Mouse (Mus musculus): ENCODE results near the gene Ppa1.

Ppa1 gene

DNA sequence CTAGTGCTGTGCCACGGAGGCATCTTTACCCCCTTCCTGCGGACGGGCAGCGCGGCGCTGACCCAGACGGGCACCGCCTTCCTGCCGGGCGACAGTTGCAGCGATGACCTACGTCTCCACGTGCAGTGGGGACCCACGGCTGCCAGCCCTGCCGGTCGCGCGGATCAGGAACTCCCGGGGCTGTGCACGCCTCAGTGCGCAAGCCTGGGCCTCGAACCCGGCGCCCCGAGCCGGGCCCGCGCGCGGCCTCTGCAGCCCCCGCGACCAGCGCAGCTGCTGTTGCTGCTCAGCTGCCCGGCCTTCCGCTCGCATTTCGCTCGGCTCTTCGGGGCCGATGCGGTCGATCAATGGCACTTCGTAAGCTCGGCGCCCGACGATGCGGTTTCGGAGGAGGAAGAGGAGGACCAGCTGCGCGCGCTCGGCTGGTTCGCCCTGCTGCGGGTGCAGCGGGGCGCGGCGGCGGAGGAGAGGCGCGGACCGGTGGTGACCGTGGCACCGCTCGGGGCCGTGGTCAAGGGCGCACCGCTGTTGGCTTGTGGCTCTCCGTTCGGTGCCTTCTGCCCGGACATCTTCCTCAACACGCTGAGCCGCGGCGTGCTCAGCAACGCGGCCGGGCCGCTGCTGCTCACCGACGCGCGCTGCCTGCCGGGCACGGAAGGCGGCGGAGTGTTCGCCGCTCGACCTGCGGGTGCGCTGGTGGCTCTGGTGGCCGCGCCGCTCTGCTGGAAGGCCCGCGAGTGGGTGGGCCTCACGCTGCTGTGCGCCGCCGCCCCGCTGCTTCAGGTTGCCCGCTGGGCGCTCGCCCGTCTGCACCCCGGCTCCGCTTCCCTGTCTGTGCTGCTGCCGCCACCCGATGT lies 47.6 kb downstream of the Ppa1 start:
- DNase-seq (ENCODE audit: low read depth), result peak; percentile 64

DNA sequence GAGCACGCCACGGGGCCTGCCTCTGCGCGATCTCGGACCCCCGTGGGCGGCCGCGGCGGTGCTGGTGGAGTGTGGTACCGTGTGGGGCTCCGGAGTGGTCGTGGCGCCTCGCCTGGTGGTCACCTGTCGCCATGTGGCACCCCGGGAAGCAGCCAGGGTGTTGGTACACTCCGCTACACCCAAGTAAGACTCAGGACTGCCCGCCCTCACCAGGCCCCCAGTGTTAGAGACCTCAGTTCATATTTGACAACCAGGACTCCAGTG lies 48.1 kb downstream of the Ppa1 start:
- no peak for DNase-seq (ENCODE audit: low read depth)

DNA sequence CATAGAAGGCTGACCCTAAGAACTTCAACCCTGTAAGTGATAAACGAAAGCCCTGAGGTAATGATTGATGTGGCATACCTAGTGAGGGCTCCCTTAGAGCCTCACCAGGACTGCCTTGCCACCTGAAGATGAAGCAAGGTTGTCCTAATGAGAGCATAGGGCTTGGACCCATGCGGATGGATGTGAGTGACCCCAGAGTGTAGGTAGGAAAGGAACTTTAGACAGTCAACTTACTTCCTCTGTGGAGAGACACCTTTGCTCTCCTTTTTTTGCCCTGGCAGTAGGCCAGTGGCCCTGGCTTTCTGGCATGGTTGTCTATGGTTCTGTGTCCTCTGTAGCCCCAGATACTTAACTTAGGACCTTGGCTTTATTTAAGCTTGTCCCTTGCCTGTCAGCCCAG lies 48.7 kb downstream of the Ppa1 start:
- DNase-seq (ENCODE audit: low read depth), result no peak

DNA sequence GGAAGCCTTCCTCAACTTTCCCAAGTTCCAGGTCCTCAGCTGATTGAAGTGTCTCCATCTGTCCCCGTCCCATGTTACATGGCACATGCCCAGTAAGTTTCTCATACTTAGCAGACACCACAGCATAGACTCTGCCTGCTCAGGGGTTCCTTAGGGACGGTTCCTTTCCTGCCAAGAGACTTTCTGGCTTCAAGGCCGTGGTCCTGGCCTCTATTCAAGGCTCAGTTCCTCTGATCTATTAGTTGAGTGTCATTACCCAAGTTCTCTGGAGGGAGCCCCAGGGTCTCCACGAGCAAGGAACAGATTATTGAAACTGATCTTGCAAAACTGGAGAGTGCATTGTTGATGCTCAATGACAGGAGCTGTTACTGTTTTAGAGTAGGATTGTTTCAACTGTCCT lies 56.3 kb downstream of the Ppa1 start:
- no peak for DNase-seq (ENCODE audit: low read depth)

DNA sequence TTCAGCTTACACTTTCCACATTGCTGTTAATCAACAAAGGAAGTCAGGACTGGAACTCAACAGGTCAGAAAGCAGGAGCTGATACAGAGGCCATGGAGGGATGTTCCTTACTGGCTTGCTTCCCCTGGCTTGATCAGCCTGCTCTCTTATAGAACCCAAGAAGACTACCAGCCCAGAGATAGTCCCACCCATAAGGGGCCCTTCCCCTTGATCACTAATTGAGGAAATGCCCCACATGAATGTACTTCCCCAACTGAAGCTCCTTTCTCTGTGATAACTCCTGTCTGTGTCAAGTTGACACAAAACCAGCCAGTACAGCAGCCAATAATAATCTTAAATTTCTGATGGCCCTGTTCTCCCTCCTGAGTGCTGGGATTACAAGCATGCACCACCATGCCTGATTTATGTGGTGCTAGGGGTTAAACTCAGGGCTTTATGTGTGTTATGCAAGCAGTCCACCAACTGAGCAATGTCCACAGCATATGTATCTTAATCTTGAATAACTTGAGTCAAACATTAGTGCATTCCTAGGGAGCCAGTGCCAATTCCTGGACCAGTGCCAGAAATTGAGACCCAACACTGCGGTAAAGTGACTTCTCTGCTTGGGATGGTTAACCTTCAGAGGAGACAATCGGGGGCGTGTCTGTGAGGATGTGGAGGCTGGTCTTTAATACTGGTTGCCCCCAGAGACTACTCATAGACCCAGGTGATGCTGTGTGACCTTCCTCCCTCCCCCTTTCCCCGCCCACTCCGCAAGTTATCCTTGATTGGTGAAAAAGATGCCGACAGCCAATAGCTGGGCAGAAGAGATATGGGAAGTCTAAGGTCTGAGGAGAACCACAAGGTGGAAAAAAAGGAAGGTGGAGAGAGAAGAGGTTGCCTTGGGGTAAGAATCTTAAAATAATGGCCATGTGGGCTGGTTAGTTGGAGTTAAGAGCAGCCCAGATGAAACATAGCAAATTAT lies 58.3 kb downstream of the Ppa1 start:
- DNase-seq (ENCODE audit: low read depth), result no peak

DNA sequence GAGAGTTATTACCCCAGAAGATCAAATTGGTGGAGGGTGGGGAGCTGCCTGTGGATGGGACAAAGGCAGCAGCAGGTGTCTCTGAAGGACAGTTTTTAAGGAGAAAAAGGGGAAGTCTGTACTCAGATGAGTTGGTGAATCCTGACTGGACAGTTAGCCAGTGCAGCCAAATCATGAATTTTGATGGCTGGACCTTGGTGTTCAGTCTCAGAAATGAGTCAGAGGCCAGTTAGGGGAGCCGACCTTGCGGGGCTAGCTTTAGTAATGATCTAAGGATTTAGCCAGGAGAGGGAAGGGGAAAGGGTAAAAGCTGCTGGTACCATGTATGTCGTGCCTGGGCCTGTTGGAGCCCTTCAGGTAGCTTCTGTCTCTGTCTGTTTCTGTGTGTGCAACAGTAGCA lies 65.2 kb downstream of the Ppa1 start:
- DNase-seq (ENCODE audit: low read depth), result no peak

DNA sequence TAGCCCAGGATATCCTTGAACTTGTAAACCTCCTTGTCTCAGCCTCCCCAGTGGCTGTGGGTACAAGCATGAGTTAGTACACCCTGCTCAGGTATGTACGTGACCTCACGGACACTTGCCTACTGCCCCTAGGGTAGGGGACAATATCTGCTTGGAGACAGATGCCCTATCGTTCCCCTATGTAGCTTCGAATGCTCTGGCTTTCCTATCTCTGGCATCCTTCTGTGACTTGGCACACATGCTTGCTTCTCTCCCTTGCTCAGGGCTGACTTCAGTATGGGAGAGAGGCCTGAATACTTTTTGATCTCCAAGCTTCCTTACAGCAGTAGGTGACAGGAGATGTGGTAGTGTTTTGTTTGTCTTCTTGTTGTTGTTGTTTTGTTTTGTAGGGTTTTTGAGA lies 65.8 kb downstream of the Ppa1 start:
- no peak for DNase-seq (ENCODE audit: low read depth)

DNA sequence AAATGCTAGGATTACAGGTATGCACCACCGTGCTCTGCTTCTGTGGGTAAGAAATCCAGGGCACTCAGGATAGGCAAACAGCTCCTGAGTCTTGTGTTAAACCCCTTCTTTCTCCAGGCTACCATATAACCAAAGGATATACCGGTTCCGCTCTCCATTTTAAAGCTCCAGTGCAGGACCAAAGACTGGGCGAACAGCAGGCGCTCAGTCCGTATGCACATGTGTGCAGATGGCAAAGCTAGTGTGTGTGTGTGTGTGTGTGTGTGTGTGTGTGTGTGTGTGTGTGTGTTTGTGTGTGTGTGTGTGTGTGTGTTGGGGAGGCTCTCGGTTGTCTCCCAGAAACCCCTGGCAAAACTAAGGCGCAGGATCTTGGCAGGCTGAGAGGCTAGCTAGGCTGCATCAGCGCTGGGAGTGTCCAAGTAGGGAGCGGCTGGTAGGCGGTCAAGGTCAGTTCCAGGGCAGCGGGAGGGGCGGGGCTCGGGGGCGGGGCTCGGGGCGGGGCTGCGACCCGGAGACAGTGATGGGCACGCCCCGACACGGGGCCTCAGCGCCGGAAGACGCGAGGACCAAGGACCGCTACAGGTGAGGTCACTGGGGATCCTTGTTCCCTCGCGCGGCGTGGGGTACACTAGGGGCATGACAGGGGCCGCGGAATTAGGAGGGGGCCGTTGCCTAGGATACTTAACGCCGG lies 66.6 kb downstream of the Ppa1 start, which contains the start of gene Aifm2:
TSS of gene Aifm2 (plus strand) at position 493 of the 691 bp plus-strand sequence.
- no peak for DNase-seq (ENCODE audit: low read depth)

DNA sequence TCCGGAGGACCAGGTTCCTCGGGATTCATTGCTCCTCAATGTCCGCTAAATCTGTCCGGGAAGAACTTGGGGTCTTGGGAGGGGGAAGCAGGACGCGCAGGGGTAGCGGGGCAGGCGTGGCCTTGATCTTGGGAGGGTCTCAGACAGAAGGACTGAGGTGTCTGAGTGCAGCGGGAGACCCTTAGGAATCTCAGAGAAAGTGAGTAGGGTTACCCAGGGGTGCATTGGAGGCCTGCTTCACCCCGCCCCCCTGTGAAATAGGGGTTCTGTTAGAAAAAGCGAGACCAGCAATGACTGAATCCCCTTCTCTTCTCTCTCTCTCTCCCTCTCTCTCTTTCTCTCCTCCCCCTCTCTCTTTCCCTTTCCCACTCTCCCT lies 67.1 kb downstream of the Ppa1 start:
- no peak for DNase-seq (ENCODE audit: low read depth)

DNA sequence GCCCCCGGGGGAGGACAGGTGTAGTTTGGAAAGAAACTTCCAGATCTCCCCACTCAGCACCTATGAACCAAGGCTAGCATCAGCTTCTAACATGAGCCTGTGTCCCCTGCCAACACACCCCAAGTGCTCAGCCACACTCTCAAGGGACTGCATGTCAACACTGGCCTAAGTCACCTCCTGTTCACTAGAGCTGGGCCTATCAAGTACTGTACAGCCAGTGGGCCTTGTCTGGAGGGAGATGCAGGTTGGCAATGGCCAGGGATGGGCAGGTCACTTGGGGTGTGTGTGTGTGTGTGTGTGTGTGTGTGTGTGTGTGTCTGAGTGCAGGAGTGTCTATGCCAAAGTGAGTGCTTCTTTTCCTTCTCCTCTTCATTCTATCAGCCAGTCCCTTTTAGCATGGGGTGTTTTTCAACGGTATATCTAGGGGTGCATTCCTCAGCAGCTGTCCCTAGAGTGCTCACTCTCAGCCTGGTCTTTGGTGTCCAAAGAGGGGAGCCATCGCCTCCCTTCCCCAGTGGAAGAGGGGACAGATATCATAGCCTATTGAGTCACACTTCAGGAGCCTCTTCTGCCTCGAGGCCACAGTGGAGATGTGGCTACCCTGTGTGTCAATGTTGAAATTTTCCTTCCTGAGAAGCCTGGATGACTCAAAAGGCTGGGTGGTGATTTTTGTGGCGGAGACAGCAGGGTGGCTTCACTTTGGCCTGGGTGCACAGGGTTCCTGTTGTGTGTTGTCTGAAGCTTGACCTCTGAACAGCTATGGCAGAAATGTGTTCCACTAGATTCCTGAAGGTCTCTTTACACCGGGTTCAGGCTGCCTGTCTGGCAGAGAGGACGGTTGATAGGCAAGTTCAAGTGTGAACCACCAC lies 67.9 kb downstream of the Ppa1 start:
- DNase-seq (ENCODE audit: low read depth), result no peak

DNA sequence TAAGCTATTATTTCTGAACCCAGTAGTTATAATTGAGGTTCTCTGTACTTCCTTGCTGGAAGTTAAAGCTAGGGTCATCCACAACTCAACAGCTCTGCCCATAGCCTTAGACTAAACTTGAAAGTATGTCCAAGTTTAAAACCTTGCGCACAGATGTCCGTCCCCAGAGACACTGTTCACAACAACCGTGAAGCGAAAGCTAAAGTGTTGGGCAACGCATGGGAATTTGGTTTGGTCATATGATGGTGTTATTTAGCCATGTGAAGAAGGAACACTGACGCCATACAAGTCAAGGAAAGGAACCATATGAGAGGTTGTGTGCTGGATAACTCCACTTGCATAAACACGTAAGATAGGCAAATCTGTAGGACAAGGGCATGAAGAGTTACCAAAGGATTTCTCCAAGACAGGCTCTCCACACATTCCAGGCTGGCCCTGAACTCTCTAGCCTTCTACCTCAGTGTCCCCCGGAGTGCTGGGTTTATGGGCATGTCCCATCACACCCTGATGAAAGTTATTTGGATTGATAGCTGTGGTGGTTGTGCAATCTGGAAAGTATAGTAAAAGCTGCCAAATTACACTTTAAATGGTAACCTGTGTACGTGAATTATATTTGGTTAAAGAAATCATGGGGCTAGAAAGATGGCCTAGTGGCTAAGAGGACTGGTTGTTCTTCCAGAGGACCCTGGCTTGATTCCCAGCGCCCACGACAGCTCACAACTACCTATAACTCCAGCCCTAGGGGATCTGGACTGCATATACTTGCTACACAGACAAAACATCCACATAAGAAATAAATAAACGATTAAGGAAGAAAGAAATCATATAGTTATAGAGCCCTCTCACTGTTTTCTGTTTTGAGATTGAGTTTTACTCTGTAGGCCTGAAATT lies 69.3 kb downstream of the Ppa1 start:
- no peak for DNase-seq (ENCODE audit: low read depth)

DNA sequence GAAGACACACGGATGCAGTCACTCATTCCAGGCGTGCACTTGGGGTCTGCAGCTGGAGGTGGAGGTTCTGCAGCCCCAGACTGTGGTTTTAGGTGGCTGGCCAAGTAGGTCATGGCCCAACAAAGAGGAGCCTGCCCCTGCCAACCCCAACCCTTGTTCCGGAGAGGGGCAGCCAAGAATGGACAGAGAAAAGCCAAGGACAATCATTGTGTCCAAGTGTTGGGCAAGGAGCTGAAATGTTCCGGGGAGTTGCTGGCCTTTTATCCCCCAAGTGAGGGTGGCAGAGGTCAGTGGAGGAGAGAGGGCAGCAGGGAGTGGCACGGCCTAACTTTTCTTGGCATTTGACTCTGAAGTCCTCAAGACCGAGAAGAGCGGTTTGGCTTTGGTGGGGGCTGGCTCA lies 72.0 kb downstream of the Ppa1 start:
- no peak for DNase-seq (ENCODE audit: low read depth)

DNA sequence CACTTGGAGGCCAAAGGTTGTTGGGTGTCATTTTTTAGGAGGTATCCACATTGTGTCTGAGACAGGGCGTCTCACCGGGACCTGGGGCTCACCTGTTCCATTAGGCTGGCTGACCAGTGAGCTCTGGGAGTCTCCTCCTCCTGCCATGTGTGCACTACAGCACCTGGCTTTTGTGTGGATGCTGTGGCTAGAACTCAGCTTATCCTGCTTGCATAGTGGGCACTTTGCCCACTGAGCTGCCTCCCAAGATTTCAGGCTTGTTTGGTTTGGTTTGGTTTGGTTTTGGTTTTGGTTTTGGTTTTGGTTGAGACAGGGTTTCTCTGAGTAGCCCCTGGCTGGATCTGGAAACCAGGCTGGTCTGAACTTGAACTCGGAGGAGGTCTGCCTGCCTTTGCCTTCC lies 73.9 kb downstream of the Ppa1 start:
- DNase-seq (ENCODE audit: low read depth), result no peak

DNA sequence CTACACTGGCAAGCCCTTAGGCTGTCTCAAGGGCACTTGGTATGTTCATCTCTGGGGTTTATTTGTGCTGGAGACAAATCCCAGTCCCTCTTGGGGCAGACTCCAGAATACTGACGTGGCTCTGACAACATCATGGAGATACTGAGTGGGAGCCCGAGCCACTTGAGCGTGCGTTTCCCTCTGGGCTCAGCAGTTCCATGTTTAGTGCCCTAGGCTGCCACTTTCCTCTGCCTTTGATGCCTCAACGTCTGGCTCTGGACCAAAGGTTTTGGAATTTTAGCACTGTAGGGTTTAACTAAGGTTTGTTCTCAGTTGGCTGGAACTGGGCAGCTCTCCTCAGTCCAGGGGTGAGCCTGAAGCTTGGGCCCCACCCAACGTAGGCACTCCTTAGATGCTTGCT lies 74.9 kb downstream of the Ppa1 start:
- no peak for DNase-seq (ENCODE audit: low read depth)
